Mouse (Mus musculus) midbrain, embryonic 12.5 days (tissue): ENCODE measurements around the gene Txndc11. TPM values are rescaled to one million over a fixed set of nuclear protein-coding genes. Genes with fewer than 3 reads are reported as not detected.

Source experiments
- ATAC-seq: fragments of 200-750 bp; cut with Nextera tagmentation; 2 replicates; pipeline ENCODE4 v1.8.0; 2017; ENCODE audit warnings: low read depth, moderate TSS enrichment, moderate library complexity; ENCODE audit not compliant: low FRiP score
- H3K27ac ChIP-seq: fragments of 300-500 bp; sonication (generic); replicated peaks from 2 replicates; pipeline ENCODE4 v1.5.1; 2016; ENCODE audit warnings: mild to moderate bottlenecking
- H3K27me3 ChIP-seq: fragments of 300-500 bp; sonication (generic); 2 replicates; pipeline ENCODE4 v1.6.1; 2016; ENCODE audit warnings: mild to moderate bottlenecking
- H3K36me3 ChIP-seq: fragments of 300-500 bp; sonication (generic); 2 replicates; pipeline ENCODE4 v1.6.1; 2016
- H3K4me1 ChIP-seq: fragments of 300-500 bp; sonication (generic); 2 replicates; pipeline ENCODE4 v1.6.1; 2016
- H3K4me2 ChIP-seq: fragments of 300-500 bp; sonication (generic); replicated peaks from 2 replicates; pipeline ENCODE4 v1.6.1; 2016; ENCODE audit warnings: mild to moderate bottlenecking, moderate library complexity
- H3K4me3 ChIP-seq: fragments of 300-500 bp; sonication (generic); 2 replicates; pipeline ENCODE4 v1.5.1; 2016; ENCODE audit warnings: mild to moderate bottlenecking
- H3K9ac ChIP-seq: fragments of 300-500 bp; sonication (generic); replicated peaks from 2 replicates; pipeline ENCODE4 v1.6.1; 2016; ENCODE audit warnings: mild to moderate bottlenecking, moderate library complexity
- H3K9me3 ChIP-seq: fragments of 300-500 bp; sonication (generic); 2 replicates; pipeline ENCODE4 v1.6.1; 2016; ENCODE audit warnings: mild to moderate bottlenecking
- WGBS: fragments of 180-500 bp; shearing (Covaris S2); methylation state at CpG from one replicate; pipeline ENCODE4 v1.1.7; 2016; 5-methylcytosine and 5-hydroxymethylcytosine counted together
- microRNA-seq: library from miRNA; unstranded; fragments of <30 nt; microRNA quantifications from one replicate; pipeline ENCODE4, GENCODE M21; 2017
- polyA plus RNA-seq: library from polyadenylated mRNA; unstranded; fragments of >200 nt; fragmentation: Nextera tagmentation; extraction: Ambion mirVana; gene quantifications from 2 replicates; pipeline ENCODE4 v1.2.1, GENCODE M21; 2016

The Txndc11 gene
- polyA plus RNA-seq, 1 experiment from 2014 or later = 30.5 TPM

DNA sequence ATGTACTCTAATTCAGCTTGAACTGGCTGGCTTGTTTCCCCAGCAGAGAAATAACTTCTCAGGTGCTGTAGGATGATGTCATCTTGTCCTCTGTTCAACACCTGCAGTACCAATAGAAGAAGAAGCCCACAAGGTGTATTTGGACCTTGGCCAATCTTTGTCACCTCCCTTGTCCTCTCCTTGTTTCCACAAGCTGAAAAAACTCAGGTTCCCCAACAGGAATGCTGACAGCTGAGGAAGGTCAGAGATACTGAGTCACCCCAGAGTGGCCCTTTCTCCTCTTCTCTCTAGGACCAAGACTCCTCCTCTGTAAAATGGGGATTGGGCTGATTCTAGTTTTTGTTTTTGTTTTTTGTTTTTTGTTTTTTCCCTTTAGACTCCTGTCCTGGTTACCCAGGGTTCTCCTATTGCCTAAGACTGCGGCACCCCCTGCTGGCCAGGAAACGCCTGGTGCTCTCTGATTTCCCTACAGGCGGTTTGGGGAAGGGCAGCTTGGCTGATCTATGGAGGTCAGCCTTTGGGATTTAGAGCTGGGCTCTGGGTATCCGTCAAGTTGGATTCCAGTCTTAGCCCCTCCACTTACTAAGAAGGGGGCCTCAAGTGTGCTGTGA lies 100.2 kb downstream of the Txndc11 start:
- WGBS = 2% methylated on average over 4 of the region's 4 CpGs
- H3K4me2 ChIP-seq = no peak overlapping the region
- no peaks in the 10 kb centered on the region for H3K27me3 ChIP-seq
- no peaks in the 10 kb centered on the region for H3K4me1 ChIP-seq
- H3K36me3 ChIP-seq = no peaks in the 10 kb centered on the region
- H3K27ac ChIP-seq = no peak overlapping the region
- H3K9ac ChIP-seq = no peak overlapping the region
- no peak overlapping the region for H3K4me3 ChIP-seq
- H3K9me3 ChIP-seq = no peaks in the 10 kb centered on the region
- ATAC-seq = peak; percentile 53; the same call in 1 of the 2 replicates

GRCm38 (mm10) chr16:11031320-11031719 lies 103.1 kb downstream of the Txndc11 start:
- Histone ChIP-seq H3K27me3 (no peaks in the 10 kb centered on the region), H3K9me3 (no peaks in the 10 kb centered on the region), H3K36me3 (no peaks in the 10 kb centered on the region), H3K4me1 (no peaks in the 10 kb centered on the region), H3K27ac (no peak overlapping the region), H3K4me2 (no peak overlapping the region), H3K4me3 (no peak overlapping the region), H3K9ac (no peak overlapping the region)
- 70% methylated on average over 3 of the region's 3 CpGs for WGBS
- ATAC-seq = no peak

DNA sequence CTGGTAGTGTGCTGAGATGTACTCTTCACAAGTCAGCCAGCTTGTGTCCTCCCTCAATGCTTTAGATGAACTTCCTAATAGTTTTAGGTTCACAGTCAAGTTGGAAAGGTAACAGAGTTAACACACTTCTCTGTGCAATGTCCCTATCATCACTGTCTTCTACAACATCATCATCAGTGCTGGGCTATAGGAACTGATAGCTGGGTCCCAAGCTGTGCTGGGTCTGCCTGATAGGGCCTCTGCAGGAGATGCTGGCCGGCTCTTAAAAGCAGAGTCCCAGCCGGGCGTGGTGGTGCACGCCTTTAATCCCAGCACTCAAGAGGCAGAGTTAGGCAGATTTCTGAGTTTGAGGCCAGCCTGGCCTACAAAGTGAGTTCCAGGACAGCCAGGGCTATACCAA lies 103.6 kb downstream of the Txndc11 start:
- no peak overlapping the region for H3K4me3 ChIP-seq
- no peak overlapping the region for H3K9ac ChIP-seq
- no peak overlapping the region for H3K4me2 ChIP-seq
- H3K36me3 ChIP-seq = no peaks in the 10 kb centered on the region
- ATAC-seq = no peak
- no peaks in the 10 kb centered on the region for H3K9me3 ChIP-seq
- WGBS = 86% methylated on average over 4 of the region's 4 CpGs
- no peaks in the 10 kb centered on the region for H3K4me1 ChIP-seq
- no peaks in the 10 kb centered on the region for H3K27me3 ChIP-seq
- H3K27ac ChIP-seq = no peak overlapping the region

DNA sequence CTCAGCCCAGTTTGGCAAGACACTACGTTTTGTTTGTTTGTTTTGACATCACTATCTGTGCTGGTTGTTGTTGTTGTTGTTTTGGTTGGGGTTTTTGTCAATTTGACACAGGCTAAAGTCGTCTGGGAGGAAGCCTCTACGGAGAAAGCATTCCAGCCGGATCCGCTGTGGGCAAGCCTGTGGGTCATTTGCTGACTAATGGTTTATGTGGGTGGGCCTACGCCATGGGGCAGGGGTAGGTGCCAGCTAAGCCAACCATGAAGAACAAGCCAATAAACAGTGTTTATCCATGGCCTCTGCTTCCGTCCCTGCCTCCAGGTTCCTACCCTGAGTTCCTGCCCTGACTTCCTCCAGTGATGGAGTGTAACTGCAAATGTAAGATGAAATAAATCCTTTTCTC lies 106.2 kb downstream of the Txndc11 start:
- WGBS = 88% methylated on average over 7 of the region's 7 CpGs
- Histone ChIP-seq H3K9ac (no peak overlapping the region), H3K27me3 (no peaks in the 10 kb centered on the region), H3K9me3 (no peaks in the 10 kb centered on the region), H3K27ac (no peak overlapping the region), H3K4me3 (no peak overlapping the region), H3K4me1 (no peaks in the 10 kb centered on the region), H3K36me3 (no peaks in the 10 kb centered on the region), H3K4me2 (no peak overlapping the region)
- ATAC-seq = no peak

Small RNA genes within 50 kb of the gene (microRNA-seq; reads per million reads assigned to microRNA genes)
- 123 reads per million, percentile 54 among the genes with 10 or more reads in this experiment for gene Gm23935

Other genes starting within 250 kb of the Txndc11 start
- gene Snn, start 73.7 kb downstream of the Txndc11 start, polyA plus RNA-seq = 106 and 113 TPM in 2 replicates
- gene Litaf, start 68.5 kb downstream of the Txndc11 start, polyA plus RNA-seq = 39.5 and 42.4 TPM in 2 replicates
- gene Zc3h7a, start 41.7 kb upstream of the Txndc11 start, polyA plus RNA-seq = 103 and 106 TPM in 2 replicates
- gene Rsl1d1, start 68.7 kb upstream of the Txndc11 start, polyA plus RNA-seq = 205 and 209 TPM in 2 replicates
- 92.9 and 106 TPM in 2 replicates for gene Gspt1, start 119.7 kb upstream of the Txndc11 start, polyA plus RNA-seq
- not detected in 2 replicates for gene Tnfrsf17, start 179.2 kb upstream of the Txndc11 start, polyA plus RNA-seq
- gene Snx29, start 188.3 kb upstream of the Txndc11 start, polyA plus RNA-seq = 19.6 and 19.9 TPM in 2 replicates